Mouse (Mus musculus) right cerebral cortex, postnatal 10 days (tissue): ENCODE results near the gene Dync1li2.

Source experiments
- DNase-seq, 2 experiments: peaks; one replicate each; pipeline ENCODE4 v3.0.0; 2021; ENCODE audit warnings: low spot score in 2 of 2

The Dync1li2 gene

DNA sequence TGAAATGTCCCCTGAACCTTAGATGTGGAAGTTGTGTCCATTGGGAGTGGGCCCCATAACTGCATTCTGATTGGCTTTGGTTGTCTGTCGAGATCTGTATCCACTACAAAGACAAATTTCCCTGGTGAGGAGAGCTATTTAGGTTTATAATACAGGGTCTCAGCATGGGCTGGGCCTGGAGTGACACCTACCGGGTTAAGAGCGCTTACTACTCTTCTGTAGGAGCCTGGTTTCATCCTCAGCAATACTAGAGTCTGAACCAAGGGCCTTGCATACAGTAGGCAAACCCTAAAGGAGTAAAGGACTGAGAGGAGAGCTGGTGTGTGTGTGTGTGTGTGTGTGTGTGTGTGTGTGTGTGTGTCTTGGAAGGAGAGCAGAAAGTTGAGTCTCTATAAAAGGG, 28.6 kb downstream of the Dync1li2 start:
- no peak for DNase-seq

DNA sequence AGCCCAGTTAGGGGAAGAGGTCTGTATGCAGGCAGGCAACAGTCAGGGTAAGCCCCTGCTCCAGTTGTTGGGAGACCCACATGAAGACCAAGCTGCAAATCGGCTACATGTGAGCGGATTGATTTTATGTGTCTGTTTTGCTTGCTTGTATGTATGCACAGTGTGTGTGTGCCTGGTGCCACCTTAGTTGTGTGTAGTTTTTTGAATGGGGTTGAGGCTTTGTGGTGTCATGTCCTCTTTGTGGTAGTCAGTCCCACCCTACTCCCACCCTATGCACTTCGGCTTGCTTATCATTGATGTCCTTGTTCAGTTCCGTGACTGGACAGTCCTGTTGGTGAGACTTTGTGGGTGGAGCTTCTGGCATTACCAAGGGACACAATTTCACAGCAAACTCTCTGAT, 29.1 kb downstream of the Dync1li2 start:
- no peak for DNase-seq

DNA sequence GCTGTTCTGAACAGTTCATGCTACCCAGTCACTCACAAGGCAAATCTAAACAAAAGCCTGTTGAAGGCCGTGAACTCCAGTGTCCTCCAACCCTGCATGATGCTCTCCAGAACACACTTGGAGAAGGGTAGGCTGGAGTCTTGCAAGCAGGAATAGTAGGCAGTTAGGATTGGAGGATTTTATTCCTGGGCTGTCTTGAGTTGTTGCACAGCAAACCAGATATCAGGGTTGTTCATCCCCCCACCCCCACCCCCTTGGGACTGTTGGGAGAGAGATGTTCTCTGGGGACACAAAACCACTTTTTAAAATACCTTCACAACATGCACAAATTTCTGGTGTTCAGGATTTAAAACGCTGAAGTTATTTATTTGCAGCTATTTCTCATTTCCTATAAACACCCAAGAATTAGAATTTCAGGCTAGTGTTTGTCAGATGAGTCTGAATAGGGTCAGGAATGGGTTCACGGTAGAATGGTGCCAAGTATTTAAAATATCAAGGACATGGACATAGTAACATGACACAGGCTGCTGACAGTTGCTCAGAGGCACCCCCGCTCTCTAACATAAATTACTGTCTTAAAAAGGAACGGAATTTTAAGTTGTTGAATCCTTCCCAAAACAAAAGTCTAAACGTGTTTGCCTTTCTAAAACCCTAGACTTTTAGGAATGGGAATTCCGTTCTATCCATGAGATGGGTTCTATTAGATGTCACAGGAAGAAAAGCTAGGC, 29.9 kb downstream of the Dync1li2 start:
- no peak for DNase-seq

DNA sequence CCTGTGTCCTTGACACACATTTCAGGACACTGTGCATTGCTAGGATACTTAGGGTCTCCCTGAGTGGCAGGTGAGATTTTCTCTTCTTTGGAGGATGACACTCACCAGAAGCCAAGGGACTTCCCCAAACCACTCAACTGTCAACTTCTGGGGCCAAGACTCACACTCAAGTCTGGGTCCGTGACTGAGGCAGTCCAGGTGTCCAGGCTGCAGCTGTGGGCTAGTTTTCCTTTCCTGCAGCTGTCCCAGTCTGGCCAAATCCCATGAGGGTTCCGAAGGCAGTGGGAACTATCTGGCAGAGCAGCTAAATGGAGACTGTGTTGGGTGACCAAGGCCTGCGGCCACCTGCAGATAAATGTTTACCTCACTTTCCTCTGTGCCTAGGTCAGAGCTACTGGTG, 30.9 kb downstream of the Dync1li2 start:
- no peak for DNase-seq

DNA sequence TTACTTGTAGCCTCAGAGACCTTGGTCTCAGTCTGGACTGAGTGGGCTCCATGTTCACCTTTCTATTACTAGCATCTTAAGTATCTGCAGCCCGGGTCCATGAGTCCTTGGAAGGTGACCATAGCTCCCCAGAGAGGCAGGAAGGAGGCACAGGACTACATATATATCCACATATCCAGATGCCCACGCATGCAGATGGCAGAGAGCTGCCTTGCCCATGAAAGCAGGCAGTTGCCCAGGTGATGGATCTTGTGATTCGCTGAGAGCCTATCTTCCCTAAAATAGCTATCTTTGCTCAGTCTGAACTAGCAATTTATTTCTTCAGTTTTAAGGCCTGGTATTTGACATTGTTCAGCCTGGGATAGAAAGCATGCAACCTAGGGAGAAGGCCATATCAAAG, 31.4 kb downstream of the Dync1li2 start:
- DNase-seq, result peak; percentile 80 to 90

DNA sequence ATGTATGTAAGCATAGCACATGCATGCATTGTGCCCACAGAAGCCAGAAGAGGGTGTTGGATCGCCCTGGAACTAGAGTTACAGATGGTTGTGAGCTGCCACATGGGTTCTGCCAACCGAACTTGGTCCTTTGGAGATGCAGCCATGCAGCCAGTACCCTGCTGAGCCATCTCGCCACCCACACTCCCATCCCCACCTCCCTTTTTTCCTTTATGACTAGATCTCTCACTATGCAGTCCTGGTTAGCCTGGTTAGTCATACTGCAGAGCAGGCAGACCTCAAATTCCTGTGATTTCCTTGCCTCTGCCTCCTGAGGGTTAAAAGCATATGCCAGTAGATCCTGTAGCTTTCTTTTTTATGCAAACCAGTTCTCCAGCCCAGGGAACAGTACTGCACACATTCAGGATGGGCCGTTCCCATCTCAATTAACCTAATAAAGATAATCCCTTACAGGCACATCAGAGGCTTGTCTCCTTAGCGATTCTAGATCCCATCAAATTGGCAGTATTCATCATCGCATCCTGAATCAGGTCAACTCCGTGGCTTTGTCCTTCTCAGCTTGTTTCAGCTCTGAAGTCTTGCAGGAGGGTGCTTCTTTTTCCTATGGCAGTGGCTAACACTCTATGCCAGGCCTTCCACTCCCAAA, 32.1 kb downstream of the Dync1li2 start:
- no peak for DNase-seq

DNA sequence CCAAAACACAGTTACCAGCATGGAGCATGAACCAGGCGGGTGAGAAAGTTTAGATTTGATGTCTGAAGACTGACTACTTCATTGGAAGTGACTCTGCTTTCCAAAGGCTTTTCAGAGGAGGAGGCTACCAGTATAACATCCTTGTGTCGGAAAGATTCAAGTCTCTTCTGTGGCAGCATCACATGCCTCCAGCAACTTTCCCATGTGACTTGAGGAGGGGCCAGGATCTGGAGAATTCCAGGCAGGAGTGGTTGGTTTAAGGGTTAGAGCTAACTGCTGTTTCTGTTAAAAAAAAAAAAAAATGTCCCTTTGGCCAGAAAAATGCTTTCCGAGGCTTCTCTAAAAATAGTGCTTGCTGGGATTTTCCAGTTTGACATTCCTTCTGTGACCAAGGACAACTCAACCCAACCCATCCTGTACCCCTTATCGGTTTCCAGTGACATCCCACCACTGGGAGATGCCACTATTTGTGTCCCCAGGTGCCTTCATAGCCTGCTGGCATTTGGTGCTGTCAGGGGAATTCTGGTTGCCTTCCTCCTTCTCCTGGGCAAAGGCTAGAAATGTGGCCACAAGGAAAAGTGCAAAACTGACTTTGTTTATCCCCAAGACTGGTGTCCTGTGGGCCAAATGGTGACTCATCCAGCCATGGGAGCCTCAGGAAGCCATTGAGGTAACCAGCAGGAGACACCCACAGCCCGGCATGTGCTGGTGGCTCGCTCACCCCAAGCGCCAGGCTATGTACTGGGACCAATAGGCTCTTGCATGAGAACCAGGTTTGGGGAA, 34.3 kb downstream of the Dync1li2 start:
- DNase-seq, result no peak

DNA sequence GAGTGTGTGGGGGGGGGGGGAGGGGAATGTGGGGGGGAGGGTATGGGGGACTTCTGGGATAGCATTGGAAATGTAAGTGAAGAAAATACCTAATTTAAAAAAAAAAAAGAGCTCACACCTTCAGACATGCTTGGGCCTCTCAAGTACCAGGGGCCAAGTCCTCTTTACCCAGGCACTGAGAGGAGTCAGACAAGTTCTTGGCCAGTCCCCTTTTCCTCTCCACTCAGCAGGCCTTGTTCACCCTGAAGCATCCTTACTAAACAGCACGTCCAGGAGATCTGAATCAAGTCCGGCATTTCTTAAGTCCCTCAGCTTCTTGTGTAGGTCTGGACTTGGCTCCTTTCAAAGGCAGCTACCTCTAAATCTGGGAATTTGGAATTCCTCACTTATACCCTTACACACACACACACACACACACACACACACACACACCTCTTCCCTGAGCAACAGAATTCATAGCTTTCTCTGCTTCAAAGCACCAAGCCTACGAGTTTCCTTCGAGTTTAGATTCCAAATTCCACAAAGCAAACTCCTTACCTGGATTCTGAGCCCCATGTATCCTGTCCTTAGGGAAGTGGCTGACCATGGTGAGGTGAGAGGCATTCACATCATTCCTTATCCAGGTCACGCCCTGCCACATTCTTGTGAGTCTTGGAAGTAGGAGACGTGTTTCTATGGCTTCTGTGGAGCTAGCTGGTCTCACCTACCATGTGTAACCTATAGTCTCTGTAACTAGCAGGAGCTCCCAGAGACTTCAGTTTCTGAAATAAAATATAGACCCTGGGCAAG, 36.3 kb downstream of the Dync1li2 start:
- no peak for DNase-seq

DNA sequence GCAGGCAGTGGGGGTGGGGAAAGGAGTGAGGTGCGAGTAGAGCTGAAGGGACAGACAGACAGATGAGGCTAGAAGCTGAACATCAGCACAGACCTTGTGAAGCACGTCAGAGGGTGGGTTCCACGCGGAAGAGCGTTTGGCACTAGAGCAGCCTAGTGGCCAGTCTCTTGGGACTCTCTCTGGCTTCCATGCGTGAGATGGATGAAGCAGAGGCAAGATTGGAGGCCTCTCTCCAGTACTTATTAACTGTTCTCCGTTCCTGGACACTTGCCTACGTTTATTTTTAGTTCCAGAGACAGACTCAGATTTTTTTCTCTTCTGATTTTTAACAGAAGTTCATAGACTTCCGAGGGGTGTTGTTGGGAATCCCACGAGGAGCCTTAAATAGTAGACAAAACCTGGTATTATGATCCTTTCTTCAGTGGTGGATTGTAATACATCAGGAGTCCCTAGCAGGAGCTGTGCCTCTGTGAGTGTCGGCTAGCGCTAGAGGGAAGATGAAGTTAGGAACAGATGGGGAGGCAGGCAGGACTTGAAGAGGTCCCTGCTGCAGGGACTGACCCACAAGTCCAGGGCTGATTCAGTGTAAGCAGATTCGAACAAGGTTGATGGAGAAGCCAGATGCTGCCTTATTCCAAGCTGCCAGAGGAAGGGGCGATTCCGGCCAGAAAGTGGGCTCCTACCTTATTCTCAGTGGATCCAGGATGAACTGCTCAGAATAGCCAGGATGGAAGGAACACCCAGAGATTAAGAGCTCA, 37.2 kb downstream of the Dync1li2 start:
- no peak for DNase-seq

DNA sequence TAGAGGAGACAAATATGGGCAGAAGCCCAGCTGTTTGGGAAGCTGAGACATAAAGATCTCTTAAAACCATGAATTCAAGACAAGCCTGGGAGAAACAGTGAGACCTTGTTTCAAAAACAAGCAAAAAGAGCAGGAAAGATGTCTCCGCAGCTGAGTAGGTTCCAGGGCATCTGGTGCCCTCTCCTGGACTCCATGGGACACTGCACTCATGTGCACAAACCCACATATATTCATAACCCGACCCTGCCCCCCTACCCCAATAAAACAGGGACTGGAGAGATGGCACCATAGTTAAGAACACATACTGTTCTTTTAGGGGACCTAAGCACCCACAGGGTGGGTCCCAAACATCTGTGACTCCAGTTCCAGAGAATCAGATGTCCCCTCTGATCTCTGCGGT, 39.3 kb downstream of the Dync1li2 start:
- no peak for DNase-seq

DNA sequence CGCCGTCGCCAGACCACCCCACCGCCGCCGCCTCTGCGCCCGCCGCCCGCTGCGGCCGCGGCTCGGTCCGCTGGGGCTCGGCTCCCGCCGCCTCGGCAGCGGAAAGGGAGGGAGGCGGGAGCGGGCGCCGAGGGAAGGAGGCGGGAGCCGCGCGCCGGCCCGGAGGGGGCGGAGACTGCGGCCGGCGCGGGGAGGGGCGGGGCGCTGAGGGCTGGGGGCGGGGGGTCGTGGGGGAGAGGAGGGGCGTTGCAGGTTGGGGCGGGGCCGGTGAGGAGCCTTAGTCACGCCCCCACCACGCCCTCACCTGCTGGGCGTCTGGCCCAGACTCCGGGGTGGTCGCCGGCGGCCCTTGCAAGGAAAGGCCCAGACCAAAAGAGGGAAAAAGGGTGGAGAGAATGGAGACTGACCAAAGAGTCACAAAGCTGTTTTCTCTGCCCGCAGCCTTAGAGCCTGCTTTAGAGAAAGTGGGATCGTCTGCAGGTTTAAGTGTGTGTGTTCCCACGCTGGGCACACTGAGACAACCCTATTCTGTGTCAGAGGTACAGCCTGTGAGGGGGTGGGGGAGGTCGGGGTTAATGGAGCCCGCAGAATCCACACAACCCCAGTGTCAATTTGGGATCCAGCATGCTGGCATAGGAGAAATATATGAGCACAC, 47.0 kb downstream of the Dync1li2 start, which contains the start of gene Cmtm4:
TSS of gene Cmtm4 (minus strand) at position 105 of the 655 bp plus-strand sequence.
- DNase-seq, result peak; percentile 58 to 77

DNA sequence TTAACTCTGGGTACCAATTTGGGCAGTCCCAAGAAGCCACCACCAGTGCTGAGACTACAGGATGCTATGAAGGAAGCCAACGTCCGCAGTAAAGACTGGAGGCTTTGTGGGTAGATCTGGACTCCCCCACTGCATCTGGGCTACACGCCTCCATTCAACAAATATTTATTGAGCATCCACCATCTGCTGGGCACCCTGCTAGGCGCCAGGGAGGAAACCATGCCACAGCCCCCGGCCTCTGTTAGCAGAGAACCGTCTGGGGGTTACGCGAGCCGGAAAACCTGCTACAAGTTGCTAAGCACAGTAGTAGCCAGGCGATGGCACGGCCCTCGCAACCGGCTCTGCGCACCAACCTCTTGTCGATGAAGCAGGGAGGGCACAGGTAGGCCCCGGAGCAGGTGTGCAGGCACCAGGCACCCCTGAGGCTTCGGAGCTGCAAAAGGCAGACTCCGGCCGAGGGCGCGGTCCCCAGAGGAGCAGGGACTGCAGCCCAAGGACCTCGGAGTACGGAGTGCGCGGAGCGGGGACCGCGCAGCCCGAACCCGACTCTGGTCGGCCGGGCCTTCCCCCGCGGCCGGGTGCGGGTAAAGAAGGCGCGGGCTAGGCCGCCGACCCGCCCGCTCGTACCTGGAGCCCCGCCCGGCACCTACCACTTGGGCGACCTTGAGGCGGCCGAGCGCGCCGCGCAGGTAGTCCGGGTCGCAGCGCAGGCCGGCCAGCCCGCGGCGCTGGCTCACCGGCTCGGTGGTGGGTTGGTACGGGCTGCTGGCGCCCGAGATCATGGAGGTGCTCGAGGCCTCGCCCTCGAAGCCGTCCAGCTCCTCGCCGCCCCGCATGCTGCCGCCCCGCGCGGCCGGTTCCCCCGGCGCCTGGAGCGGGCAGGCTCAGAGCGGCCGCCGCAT, 47.8 kb downstream of the Dync1li2 start:
- DNase-seq, result peak; percentile 66 to 69

DNA sequence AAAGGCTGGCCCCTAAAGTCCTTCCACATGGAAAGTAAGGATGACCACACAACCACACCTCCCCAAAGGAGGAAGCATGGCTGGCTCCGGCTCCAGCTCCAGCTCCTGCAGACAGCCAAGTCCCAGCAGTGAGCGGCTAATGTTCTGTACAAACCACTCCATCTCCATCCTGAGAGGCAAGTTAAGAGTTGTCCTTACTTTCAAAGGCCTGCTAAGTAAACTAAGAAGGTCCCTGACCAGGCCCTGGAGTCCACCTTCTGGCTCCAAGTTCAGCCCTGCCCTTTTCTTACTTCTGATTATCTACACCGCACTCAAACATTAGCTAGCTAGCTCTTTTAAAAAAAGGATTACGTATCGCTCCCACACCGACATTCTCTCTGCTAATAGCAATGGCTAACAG, 49.1 kb downstream of the Dync1li2 start:
- DNase-seq, result no peak

DNA sequence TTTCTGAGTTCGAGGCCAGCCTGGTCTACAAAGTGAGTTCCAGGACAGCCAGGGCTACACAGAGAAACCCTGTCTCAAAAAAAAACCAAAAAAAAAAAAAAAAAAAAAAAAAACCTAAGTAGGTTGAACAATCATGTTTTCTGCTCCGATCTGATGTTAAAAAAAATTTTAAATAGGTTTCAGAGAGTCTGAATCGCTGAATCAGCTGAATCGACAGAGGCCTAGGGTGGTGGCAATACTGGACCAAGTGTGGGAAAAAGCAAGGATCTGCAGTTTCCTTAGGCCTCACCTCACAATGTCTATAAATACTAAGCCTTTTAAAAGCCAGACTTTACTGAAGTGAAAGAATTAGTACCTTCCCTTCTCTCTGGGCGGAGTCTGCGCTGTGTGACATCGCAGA, 49.7 kb downstream of the Dync1li2 start:
- DNase-seq, result no peak

DNA sequence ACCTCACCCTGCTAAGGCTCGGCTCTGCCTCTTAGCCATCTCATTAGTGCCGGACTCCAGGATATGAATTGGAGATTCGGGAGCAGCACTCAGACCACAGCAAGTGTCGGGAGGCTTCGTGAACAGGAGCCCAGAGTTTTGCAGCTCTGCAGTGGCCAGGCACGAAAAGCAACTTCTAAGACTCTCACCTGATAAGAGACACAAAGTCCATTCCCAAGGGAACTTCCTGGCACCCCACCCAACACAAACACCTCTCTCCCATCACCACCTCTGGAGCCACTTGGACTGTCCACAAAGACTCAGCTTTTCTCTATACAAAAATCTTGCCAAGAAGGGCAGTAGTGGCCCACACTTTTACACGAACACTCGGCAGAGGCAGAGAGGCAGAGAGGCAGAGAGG, 52.6 kb downstream of the Dync1li2 start:
- DNase-seq, result no peak

DNA sequence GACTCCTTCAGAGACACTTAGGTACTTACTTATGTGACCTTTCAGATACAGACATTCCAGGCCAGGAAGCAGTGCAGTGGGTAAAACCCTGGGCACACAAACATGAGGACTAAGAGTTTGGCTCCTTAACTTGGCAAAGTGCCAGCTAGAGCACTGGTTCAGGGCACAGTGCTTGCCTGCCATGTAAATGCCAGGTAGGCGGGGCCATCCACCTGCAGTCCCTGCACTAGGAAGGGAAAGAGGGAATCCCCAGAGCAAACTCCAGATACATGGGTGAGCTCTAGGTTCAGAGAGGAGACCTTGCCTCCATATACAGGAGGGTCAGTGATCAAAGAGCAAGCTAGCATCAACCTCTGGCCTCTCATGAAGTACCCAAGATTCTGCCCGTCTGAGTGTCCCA, 54.9 kb downstream of the Dync1li2 start:
- no peak for DNase-seq

DNA sequence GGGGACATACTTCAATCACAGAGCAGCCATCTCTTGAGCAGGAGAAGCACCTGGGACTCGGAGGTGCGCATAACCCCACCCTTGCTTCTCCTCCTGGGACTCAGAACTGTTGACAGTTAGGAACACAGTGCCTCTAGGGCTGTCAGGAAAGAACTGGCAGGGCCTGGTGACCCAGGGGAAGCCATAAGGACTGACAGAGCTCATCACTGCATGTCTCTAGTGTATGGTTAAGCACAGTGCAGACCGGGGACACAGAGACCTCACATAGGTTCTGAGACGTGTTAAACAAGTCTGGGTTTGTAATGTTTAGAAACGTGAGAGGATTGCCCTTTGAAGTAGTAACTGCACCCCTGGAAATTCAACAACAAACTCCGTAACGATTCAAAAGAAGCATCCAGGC, 55.3 kb downstream of the Dync1li2 start:
- no peak for DNase-seq

DNA sequence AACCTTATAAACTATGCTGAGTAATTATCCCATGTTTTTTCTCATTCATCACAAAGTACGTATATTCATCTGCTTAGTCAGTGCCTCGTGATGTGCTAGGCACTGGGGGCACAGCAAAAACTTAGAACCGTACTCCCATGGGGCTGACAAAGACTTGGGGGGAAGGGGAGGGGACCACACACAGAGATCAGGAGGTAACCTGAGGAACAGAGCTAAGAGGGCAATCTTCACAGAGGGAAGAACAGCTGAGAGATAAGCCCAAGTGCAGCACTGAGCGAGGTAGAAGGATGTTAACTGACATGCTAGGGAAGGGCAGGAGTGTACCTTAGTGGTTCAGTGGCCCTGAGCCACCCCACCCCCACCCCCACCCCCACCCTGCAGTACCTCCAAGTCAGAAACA, 56.2 kb downstream of the Dync1li2 start:
- no peak for DNase-seq

DNA sequence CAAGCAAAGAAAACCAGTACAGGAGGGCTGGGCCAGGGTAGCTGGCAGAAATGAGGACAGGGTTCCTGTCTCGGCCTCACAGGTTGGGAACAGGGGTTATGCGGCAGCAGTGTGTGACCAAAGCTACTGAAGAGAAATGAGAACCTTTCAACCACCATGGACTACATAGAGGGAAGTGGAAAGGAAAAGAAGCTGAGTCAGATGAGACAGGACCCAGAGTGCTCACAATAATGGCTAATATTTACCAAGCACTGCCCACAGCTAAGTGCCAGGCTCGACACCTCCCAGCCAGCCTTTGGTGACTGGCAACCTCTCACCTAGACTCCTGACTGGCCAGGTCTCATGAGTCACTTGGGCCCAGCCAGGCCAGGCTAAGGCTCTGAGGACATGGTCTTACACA, 58.9 kb downstream of the Dync1li2 start:
- no peak for DNase-seq

DNA sequence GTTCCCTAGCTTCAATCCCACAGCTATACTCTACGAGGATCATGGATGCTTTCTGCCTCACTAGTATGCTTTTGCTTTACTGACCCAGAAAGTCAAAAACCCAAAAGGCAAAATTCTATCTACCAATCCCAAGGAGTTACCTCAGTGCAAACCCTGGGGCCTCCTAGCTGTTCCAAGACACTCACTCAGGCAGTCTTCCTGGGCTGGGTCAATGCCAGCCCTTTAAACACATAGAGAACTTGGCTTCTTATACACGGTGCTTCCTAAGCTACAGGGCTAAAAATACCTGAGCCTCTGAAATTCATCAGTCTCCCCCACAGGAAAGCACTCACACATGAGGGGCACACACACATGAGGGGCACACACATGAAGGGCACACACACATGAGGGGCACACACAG, 59.6 kb downstream of the Dync1li2 start:
- peak in 1 of 2 experiments; percentile 55 for DNase-seq
